Comparison of ENCODE assay signal across 25 mouse cellular contexts in genomic region chr11:88670925-88671324, GRCm38 (mm10). TPM values are rescaled to one million over a fixed set of nuclear protein-coding genes. Genes with fewer than 3 reads are reported as not detected.
DNase-seq lines count a peak whose midpoint lies in the region; ATAC-seq lines count a peak whose summit lies in the region.
"Had no signal": no experiment of that assay in that cellular context is flagged by ENCODE, and none has a peak within 500 bp of the region (broad histone marks: within the 10 kb centered on the region; RNA-seq: fewer than 3 reads in every experiment).

No protein-coding gene starts in this region.

- peaks cover 45% of the 10 kb centered on the region for H3K4me1 ChIP-seq in hindbrain, embryonic 13.5 days (replicated peaks)
- no peaks in the 10 kb centered on the region for H3K4me1 ChIP-seq in hindbrain, embryonic 11.5 days (replicated peaks; ENCODE audit: control insufficient read depth, insufficient read depth, low read length)
- peaks cover 16% of the 10 kb centered on the region; the same call in 1 of the 2 replicates for H3K4me1 ChIP-seq in midbrain, embryonic 14.5 days (ENCODE audit: control insufficient read depth, insufficient read depth, low read length)
- H3K4me1 ChIP-seq in midbrain, embryonic 16.5 days (ENCODE audit: control insufficient read depth, insufficient read depth, low read length): peaks cover 9% of the 10 kb centered on the region; the same call in 1 of the 2 replicates
- H3K4me1 ChIP-seq: embryonic facial prominence, embryonic 12.5 days had no signal

- H3K9me3 ChIP-seq in hindbrain, embryonic 13.5 days: no peaks in the 10 kb centered on the region
- H3K9me3 ChIP-seq in hindbrain, embryonic 11.5 days (ENCODE audit: control insufficient read depth, low read length): no peaks in the 10 kb centered on the region
- no peaks in the 10 kb centered on the region for H3K9me3 ChIP-seq in midbrain, embryonic 14.5 days (ENCODE audit: control insufficient read depth, low read length)
- H3K9me3 ChIP-seq in midbrain, embryonic 16.5 days (replicated peaks; ENCODE audit: control insufficient read depth, low read length, poor library complexity, severe bottlenecking): no peaks in the 10 kb centered on the region
- H3K9me3 ChIP-seq: embryonic facial prominence, embryonic 12.5 days; limb, embryonic 12.5 days; lung, embryonic 15.5 days; neural tube, embryonic 15.5 days had no signal

- intact Hi-C loops in heart, postnatal 25 days (cut with DNase I): no loop called here

- ATAC-seq in hindbrain, embryonic 13.5 days (ENCODE audit: low FRiP score): no peak
- ATAC-seq in hindbrain, embryonic 11.5 days (ENCODE audit: low FRiP score): no peak
- no peak for ATAC-seq in midbrain, embryonic 14.5 days (ENCODE audit: low FRiP score, low TSS enrichment)
- ATAC-seq in midbrain, embryonic 16.5 days: no peak
- ATAC-seq: forebrain, embryonic 14.5 days; inflammation-experienced regulatory T-cells, adult 6 months had no signal

- H3K27ac ChIP-seq in hindbrain, embryonic 13.5 days: 0 out of 2 replicates have a peak overlapping the region, but pooled peaks have one; percentile 52
- no peak overlapping the region for H3K27ac ChIP-seq in hindbrain, embryonic 11.5 days (ENCODE audit: low read depth, low read length)
- H3K27ac ChIP-seq in midbrain, embryonic 14.5 days (replicated peaks; ENCODE audit: low read depth, low read length): no peak overlapping the region
- H3K27ac ChIP-seq in midbrain, embryonic 16.5 days (ENCODE audit: low read length): no peak overlapping the region
- H3K27ac ChIP-seq: embryonic facial prominence, embryonic 12.5 days; limb, embryonic 12.5 days; lung, embryonic 15.5 days had no signal

- no peaks in the 10 kb centered on the region for H3K27me3 ChIP-seq in hindbrain, embryonic 13.5 days
- no peaks in the 10 kb centered on the region for H3K27me3 ChIP-seq in hindbrain, embryonic 11.5 days (ENCODE audit: control insufficient read depth, insufficient read depth, low read length)
- no peaks in the 10 kb centered on the region for H3K27me3 ChIP-seq in midbrain, embryonic 14.5 days (ENCODE audit: control insufficient read depth, insufficient read depth, low read length)
- H3K27me3 ChIP-seq in midbrain, embryonic 16.5 days (ENCODE audit: control insufficient read depth, insufficient read depth, low read depth, low read length): no peaks in the 10 kb centered on the region
- H3K27me3 ChIP-seq: embryonic facial prominence, embryonic 12.5 days; limb, embryonic 12.5 days; lung, embryonic 15.5 days; neural tube, embryonic 15.5 days had no signal

- H3K36me3 ChIP-seq in hindbrain, embryonic 13.5 days: peaks cover 81% of the 10 kb centered on the region
- H3K36me3 ChIP-seq in hindbrain, embryonic 11.5 days (ENCODE audit: control insufficient read depth, insufficient read depth, low read length): peaks cover 15% of the 10 kb centered on the region
- H3K36me3 ChIP-seq in midbrain, embryonic 14.5 days (ENCODE audit: control insufficient read depth, insufficient read depth, low read length): peaks cover 70% of the 10 kb centered on the region
- H3K36me3 ChIP-seq in midbrain, embryonic 16.5 days (ENCODE audit: control insufficient read depth, insufficient read depth, low read length): no peaks in the 10 kb centered on the region; the same call in none of the 2 replicates

- no peak for DNase-seq in hindbrain, embryonic 11.5 days (ENCODE audit: low spot score)
- peak; percentile 34 for DNase-seq in midbrain, embryonic 14.5 days
- DNase-seq in ZHBTc4 (ENCODE audit: low read depth, low spot score): peak; percentile 90
- no peak for DNase-seq in heart, postnatal 25 days (ENCODE audit: low spot score)
- no peak for DNase-seq in kidney, postnatal 4 days
- DNase-seq: adrenal gland, postnatal 25 days; cerebellum, adult 11-12 months; cerebellum, adult 9-11 months; embryo, embryonic 11 days; gastrocnemius, postnatal 14 days; heart, postnatal 36 days; kidney, adult 11 months; kidney, postnatal 36 days; layer of hippocampus, adult 9-11 months; retina, postnatal 1 day; right cerebral cortex, postnatal 14 days; thymus, postnatal 4 days had no signal

- H3K9ac ChIP-seq in hindbrain, embryonic 13.5 days: no peak overlapping the region
- H3K9ac ChIP-seq in hindbrain, embryonic 11.5 days (ENCODE audit: low read depth, low read length): no peak overlapping the region
- no peak overlapping the region for H3K9ac ChIP-seq in midbrain, embryonic 14.5 days (replicated peaks; ENCODE audit: low read length)
- H3K9ac ChIP-seq in midbrain, embryonic 16.5 days (ENCODE audit: low read depth, low read length): no peak overlapping the region
- H3K9ac ChIP-seq: embryonic facial prominence, embryonic 12.5 days; limb, embryonic 12.5 days; lung, embryonic 15.5 days; neural tube, embryonic 15.5 days had no signal

- no peak overlapping the region for H3K4me2 ChIP-seq in hindbrain, embryonic 13.5 days
- no peak overlapping the region for H3K4me2 ChIP-seq in hindbrain, embryonic 11.5 days (replicated peaks; ENCODE audit: low read depth, low read length)
- H3K4me2 ChIP-seq in midbrain, embryonic 14.5 days (ENCODE audit: low read length): no peak overlapping the region
- H3K4me2 ChIP-seq in midbrain, embryonic 16.5 days (ENCODE audit: low read length): no peak overlapping the region
- H3K4me2 ChIP-seq: embryonic facial prominence, embryonic 12.5 days; limb, embryonic 12.5 days; lung, embryonic 15.5 days; neural tube, embryonic 15.5 days had no signal

- WGBS in hindbrain, embryonic 13.5 days: 68% methylated on average over 5 of the region's 5 CpGs
- WGBS in hindbrain, embryonic 11.5 days: 74% methylated on average over 5 of the region's 5 CpGs
- 56% methylated on average over 5 of the region's 5 CpGs for WGBS in midbrain, embryonic 14.5 days
- WGBS in midbrain, embryonic 16.5 days: 55% methylated on average over 5 of the region's 5 CpGs

- no peak overlapping the region for H3K4me3 ChIP-seq in hindbrain, embryonic 13.5 days
- no peak overlapping the region for H3K4me3 ChIP-seq in hindbrain, embryonic 11.5 days (ENCODE audit: low read depth, low read length)
- H3K4me3 ChIP-seq in midbrain, embryonic 14.5 days (replicated peaks; ENCODE audit: low read depth, low read length): no peak overlapping the region
- no peak overlapping the region for H3K4me3 ChIP-seq in midbrain, embryonic 16.5 days (ENCODE audit: low read depth, low read length)
- H3K4me3 ChIP-seq: embryonic facial prominence, embryonic 12.5 days; limb, embryonic 12.5 days; lung, embryonic 15.5 days; neural tube, embryonic 15.5 days had no signal

RNA-seq across cellular contexts. Expression of gene Msi2, which starts 47.4 kb away (rescaled TPM):
- 36.6 and 41.0 TPM in 2 replicates for polyA plus RNA-seq in hindbrain, embryonic 13.5 days (2015; fragmentation: Nextera tagmentation; extraction: Ambion mirVana)
- polyA plus RNA-seq in hindbrain, embryonic 11.5 days (2014; fragmentation: Nextera tagmentation; extraction: Ambion mirVana): 26.7 and 40.1 TPM in 2 replicates
- polyA plus RNA-seq in midbrain, embryonic 14.5 days (2014; fragmentation: Nextera tagmentation; extraction: Ambion mirVana): 33.1 and 61.8 TPM in 2 replicates
- 29.4 and 32.8 TPM in 2 replicates for polyA plus RNA-seq in midbrain, embryonic 16.5 days (2015; fragmentation: Nextera tagmentation; extraction: Ambion mirVana)
- total RNA-seq in heart, postnatal 25 days (2021): 100 to 1,000 TPM; 191 to 211 TPM

Comparison
In these comparisons a context has a peak if more than half of its experiments do, and no peak if none do; other contexts are left out.
1. DNase-seq: peak in midbrain, embryonic 14.5 days (single experiment) and ZHBTc4 (single experiment); none in hindbrain, embryonic 11.5 days (single experiment), heart, postnatal 25 days (single experiment) and kidney, postnatal 4 days (0 of 2).